Mouse (Mus musculus): Measurements from ENCODE around the gene Clec18a.
"Not testable (repeated sequence)": the region's sequence is repeated elsewhere in the genome, so short reads cannot be mapped to it uniquely, and the experiment has no call there.

Clec18a gene

DNA sequence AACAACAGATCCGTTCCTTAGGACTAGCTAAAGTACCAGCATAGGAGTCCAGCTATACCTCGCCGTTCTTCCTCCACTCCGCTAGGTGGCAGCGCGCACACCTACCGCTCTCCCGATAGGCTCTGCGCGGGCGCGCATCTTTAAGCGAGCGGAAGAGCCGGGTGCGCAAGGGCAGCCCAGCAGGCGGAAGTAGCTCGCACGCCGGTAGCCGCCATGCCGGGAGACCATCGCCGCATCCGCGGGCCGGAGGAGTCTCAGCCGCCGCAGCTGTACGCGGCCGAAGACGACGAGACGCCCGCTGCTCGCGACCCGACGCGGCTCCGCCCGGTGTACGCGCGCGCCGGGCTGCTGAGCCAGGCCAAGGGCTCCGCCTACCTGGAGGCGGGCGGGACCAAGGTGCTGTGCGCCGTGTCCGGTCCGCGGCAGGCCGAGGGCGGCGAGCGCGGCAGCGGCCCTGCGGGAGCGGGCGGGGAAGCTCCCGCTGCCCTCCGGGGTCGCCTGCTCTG lies 36.0 kb downstream of the Clec18a start, which contains the start of gene Exosc6:
Gene Exosc6 (plus strand): TSS at position 182 of the 506 bp plus-strand sequence.
- DNase-seq (ENCODE audit: inconsistent ontology term) = peak; percentile 93

GRCm38 (mm10) chr8:111055661-111056060 lies 36.6 kb downstream of the Clec18a start:
- no peak for DNase-seq (ENCODE audit: inconsistent ontology term)

- no peak for DNase-seq (ENCODE audit: inconsistent ontology term)
Observed at GRCm38 (mm10) chr8:111055031-111055634, 37.1 kb downstream of the Clec18a start.

DNA sequence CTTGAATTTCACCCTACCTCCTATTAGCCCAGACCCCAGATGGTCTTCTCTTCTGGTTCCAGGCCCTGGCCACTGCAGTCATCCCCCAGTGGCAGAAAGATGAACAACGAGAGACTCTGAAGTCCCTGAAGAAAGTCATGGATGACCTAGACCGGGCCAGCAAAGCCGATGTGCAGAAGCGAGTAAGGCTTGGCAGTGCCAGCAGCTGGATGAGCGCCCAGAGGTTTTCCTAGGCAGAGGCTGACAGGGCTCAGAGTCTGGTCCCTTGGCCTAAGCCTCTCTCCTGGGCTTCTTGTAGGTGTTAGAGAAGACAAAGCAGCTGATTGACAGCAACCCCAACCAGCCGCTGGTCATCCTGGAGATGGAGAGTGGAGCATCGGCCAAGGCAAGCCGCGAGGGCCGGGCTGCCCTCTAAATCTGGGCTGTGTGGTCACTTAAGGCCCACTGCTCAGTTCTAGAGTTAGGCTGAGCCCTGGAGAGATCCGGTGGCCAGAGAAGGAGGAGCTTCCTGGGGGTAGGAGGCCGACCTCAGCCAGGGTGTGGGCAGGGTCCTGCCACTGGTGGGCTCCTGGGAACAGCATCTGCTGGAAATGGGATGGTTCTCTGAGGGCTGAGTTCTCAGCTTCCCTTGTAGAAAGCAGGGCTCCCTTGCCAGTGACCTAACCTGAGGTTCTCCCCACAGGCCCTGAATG lies 38.3 kb downstream of the Clec18a start:
- no peak for DNase-seq (ENCODE audit: inconsistent ontology term)

DNA sequence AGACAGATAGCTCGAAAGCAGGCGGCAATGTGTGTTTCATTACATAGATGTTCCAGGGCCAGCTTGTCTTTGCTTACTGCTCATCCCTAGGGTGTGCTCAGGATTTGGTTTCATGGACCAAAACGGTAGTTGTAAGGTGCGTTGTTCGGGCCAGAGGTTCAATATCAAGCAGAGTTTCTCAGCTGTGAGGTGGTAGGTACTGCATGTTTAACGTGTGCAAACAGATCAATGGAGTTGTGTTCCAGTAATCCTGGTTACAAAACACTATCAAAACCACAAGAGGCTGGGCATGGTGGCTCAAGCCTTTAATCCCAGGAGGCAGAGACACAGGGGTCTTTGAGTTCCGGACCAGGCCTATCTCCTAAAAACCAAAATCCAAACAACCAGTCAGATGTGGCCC lies 43.1 kb downstream of the Clec18a start:
- no peak for DNase-seq (ENCODE audit: inconsistent ontology term)

DNA sequence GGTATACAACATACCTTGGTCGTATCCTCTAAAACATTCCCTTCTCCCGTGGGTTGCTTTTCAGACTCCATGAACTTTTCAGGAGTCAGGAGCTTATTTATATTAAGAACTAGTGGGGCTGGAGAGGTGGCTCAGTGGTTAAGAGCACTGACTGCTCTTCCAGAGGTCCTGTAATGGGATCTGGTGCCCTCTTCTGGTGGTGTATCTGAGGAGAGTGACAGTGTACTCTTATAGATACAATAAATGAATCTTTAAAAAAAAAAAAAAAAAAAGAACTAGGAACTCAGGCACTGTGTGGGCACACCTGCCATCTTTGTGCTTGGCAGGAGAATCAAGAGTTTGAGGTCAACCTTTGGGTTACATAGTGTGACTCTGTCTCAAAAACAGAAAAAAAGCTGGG lies 43.5 kb downstream of the Clec18a start:
- no peak for DNase-seq (ENCODE audit: inconsistent ontology term)

GRCm38 (mm10) chr8:111044003-111044734 lies 48.1 kb downstream of the Clec18a start:
- DNase-seq (ENCODE audit: inconsistent ontology term) = no peak

- DNase-seq (ENCODE audit: inconsistent ontology term) = no peak
Observed at GRCm38 (mm10) chr8:111042546-111042945, 49.7 kb downstream of the Clec18a start.

DNA sequence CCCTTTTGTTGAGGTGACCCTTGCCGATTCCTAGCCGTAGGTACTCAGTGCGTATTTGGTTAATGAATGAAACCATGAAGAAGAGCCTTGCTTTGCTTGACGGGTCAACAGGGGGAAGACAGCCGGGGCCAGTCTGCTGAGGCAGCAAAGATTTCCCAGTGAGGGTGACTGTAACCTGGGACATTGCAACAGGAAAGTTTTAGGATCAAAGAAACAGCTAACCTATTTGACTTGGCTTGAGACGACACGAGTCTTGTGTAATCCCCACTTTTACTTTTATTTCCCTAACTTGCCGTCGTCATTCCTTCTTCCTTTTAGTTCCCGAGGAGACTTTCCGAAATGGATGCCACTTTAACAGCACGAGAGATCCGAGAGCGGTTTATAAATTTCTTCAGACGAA lies 55.6 kb downstream of the Clec18a start:
- no peak for DNase-seq (ENCODE audit: inconsistent ontology term)

- DNase-seq (ENCODE audit: inconsistent ontology term) = no peak
Observed at GRCm38 (mm10) chr8:111034276-111034675, 58.0 kb downstream of the Clec18a start.

DNA sequence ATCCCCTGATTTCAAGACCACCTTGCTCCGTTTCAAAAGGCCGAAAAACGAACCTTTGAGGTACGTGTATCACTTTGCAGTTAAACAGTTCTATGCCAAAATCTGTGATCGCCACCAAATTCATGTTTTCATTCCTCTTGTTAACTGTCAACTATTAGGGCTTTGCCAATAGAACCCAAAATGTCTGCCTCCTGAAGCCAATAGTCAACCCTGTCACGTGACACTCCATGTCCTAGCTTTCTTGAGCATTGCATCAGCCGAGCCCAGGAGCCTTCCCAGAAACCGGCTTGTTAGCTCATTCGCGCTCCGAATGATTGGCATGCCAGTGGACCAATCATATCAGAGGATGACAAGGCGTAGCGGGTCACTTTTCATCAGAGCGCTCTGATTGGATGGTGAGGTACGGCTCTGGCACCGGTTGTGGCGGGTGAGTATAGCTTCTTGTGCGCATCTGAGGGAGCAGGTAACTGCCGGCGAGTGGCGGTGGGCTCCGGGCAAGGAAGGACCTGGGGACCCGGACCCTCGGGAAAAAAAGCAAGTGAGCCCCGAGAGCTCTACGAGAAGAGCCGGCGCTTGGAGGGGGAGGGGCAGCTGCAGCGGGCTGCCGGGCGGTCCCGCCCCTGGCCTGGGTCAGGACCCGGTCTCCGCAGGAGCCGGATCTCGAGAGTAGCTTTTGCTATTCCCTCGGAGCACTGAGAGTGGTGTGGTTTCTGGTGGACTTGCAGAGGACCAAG lies 58.6 kb downstream of the Clec18a start:
- DNase-seq (ENCODE audit: inconsistent ontology term) = peak; percentile 99

- no peak for DNase-seq (ENCODE audit: inconsistent ontology term)
Observed at GRCm38 (mm10) chr8:111032916-111033315, 59.3 kb downstream of the Clec18a start, which contains the start of gene Aars. Gene Aars (plus strand): TSS chr8:111033144.

- no peak for DNase-seq (ENCODE audit: inconsistent ontology term)
Observed at GRCm38 (mm10) chr8:111031572-111031971, 60.7 kb downstream of the Clec18a start, which contains the start of gene Ddx19b. Gene Ddx19b (minus strand): TSS chr8:111031751.

DNA sequence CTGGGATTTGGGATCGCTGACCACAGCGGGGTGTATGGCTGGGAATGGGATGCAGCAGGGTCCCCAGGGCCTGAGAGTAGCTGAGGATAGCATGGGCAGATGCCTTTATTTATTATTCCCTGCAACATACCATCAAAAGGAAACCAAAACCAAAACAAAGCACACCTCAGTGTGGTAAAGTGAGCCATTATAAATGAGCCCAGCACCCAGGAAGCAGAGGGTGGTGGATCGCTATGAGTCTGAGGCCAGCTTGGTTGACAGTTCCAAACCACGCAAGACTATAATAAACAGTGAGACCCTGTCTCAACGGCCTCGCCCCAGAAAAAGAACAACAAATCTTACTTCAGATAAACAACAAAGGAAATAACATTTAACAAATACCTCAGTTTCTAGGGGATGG lies 62.2 kb downstream of the Clec18a start:
- DNase-seq (ENCODE audit: inconsistent ontology term) = no peak

DNA sequence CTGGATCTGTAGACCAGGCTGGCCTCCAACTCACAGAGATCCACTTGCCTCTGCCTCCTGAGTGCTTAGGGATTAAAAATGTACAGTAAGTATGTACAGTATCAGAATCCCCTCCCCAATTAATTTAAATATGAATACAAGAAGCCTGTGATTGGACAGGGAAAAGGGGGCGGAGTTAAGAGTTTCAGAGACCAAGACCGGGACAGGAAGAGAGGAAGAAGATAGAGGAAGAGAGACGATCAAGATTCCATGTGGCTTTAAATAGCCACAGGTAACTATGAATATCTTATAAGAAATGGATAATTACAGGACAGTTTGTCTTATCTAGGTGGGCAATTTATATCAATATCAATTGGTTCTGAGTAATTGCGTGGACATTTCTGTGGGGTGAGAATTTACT lies 62.6 kb downstream of the Clec18a start:
- no peak for DNase-seq (ENCODE audit: inconsistent ontology term)

GRCm38 (mm10) chr8:111027391-111027937 lies 64.8 kb downstream of the Clec18a start:
- peak; percentile 88 for DNase-seq (ENCODE audit: inconsistent ontology term)

- not testable (repeated sequence) for DNase-seq (ENCODE audit: inconsistent ontology term)
Observed at GRCm38 (mm10) chr8:111026609-111027008, 65.6 kb downstream of the Clec18a start.

DNA sequence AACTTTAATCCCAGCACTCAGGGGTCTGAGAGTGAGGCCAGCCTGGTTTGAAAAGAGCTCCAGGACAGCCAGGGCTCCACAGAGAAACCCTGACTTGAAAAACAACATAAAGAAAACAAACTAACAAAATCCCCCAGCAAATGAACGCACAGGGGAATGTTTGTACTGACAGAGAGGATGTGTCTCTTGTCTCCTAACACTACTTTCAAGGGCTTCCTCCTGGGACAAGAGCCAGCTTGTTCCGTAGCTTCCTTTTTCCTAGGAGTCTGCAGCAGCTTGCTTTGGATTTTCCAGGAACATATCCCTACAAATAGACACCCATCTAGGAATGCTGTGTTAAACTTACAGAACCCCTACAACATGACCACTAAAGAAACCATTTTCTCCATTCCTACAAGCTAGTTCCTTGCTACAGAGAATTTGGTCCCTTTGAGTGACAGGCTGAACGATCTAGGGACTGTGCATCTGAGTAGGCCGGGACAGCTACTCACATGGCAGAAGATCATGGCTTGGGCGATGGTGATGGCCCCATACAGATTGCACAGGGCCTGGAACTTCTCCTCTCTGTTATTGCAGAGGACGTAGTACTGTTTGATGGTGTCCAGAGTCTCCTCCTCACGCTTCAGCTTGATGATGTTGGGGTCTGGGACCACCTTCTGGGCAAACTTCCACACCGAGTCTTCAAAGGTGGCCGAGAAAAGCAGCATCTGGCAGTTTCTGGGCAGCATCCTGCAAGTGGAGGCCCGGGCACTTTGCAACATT lies 81.8 kb downstream of the Clec18a start:
- not testable (repeated sequence) for DNase-seq (ENCODE audit: inconsistent ontology term)
